Mouse (Mus musculus): Measurements from ENCODE around the gene Rab11fip3. TPM values are rescaled to one million over a fixed set of nuclear protein-coding genes. Genes with fewer than 3 reads are reported as not detected.

The Rab11fip3 gene
- total RNA-seq, 2 experiments from 2014 or later: 36.8 to 41.4 TPM

DNA sequence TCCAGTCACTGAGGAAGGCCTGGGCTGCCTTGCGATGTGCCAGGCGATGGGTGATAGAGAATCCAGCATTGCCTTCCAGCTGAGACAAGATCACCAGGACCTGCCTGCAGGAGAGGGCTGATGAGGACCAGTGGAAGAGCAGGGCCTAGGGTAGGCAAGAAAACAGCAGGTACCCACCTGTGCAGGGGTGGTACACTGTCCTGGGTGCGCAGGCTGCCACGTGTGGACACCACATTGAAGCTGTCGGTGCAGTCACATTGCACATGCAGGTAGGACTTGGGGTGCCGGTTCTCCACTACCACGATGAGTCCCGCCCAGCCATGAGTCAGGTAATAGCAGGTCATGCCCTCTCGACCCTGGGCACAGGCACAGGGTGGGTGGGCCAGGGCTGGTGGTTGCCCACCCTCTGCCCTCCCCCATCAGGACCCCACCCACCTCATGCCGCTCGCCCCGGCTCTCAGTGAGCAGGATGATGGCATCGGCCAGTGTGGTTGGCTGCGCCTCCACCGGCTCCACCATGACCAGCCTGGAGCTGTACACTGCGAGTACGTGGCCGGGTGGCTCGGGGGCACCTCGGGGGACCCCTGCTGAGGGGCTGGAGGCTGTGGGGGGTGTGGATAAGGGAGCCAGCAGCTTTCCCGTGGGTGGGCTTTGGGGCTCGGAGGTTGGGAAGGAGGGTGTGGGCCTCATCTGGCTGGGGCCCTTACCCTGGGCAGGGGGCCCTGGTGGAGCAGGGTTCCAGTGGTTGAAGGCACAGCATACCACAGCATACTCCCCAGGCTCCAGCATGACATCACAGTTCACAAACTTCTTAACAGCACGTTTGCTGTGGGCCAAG, 109.5 kb downstream of the Rab11fip3 start:
- DNase-seq (ENCODE audit: low spot score in 2 of 2): no peak

DNA sequence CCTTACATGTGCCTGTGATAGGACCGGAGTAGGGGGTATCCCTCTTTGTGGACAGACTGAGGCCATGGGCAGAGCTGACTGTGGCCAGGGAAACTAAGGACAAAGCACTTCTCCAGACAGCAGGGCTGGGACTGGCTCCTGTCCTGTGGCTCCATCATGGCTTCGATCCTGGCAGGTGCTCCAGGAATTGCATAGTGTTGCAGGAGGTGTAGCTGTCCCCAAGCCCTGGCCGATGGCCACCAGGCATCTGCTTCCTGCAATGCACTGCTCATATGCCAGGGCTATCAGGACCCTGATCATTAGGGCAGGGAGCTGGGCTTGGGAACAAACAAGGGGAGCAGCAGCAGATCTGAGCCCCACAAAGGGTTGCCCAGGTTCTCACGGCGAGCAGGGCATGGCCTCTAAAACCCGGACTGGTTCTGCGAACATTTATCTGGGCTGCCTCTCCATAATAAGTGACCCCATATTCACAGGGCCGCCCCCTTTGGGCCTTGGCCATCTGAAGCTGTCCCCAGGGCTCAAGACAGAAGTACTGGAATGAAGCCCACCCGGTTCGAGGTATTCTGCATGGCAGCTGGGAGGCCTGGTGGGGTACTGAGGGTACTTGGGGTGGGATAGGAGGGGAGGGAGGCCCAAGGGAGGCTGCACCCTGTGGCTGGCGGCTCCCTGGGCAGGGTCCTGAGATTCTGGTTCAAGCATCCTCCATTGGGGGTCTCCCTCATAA, 110.4 kb downstream of the Rab11fip3 start:
- DNase-seq (ENCODE audit: low spot score in 2 of 2): no peak

DNA sequence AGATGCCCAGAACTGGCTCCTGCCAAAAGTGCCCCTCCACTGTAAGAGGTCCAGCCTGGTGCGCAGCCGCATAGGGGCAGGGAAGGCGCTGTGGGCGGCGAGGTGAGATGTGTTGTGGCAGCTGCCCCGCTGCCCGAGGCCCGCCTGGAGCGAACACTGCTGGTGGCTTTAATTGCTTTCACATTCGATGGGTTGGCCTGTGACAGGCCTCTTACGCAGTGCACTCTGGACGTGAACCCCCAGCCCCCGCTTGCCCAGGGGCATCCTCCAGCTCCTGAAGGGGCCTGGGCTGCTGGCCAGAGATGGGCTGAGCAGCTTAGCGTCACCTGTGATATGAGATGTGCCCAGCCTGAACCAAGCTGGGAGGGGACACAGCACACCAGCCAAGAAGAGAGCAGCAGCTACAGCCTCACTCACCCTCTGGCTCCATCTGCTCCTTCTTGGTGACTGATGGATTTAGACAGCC, 111.7 kb downstream of the Rab11fip3 start:
- DNase-seq (ENCODE audit: low spot score in 2 of 2): no peak

GRCm38 (mm10) chr17:25956631-25957030, 112.7 kb downstream of the Rab11fip3 start:
- DNase-seq (ENCODE audit: low spot score in 2 of 2): no peak

- DNase-seq (ENCODE audit: low spot score in 2 of 2): no peak
Observed at GRCm38 (mm10) chr17:25956201-25956600, 113.2 kb downstream of the Rab11fip3 start.

DNA sequence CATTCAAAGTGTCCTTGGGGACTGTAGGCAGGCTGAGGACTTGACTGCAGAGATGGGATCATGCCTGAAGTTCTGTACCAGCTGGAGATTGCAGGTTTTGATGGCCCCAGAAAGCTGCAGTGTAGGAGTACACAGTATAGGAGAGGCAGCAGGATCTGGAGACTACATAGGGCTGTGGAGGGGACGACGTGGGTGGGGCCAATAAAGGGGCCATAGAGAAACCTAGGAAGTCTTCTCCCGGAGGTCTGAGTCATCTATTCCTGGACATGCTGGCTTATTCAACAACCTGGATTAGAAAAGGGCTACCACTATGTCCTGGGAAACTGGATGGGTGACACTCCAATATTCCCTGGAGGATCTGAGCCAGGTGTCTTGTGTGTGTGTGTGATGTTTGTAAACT, 113.6 kb downstream of the Rab11fip3 start:
- DNase-seq (ENCODE audit: low spot score in 2 of 2): no peak

DNA sequence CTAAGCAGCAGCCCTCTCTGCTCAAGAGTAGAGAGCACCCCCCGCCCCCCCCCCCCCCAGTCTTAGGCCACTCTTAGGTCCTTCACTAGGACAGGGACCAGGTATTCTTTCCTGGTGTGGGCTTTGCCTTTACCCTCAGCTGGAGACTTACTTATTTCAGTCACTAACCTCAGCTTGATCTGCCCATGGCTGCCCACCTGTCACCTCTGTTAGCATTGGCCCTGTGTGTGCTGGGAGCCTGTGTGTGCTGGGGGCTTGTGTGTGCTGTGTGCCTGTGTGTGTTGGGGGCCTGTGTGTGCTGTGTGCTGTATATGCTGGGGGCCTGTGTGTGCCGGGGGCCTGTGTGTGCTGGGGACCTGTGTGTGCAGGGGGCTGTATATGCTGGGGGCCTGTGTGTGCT, 114.7 kb downstream of the Rab11fip3 start:
- no peak for DNase-seq (ENCODE audit: low spot score in 2 of 2)

- no peak for DNase-seq (ENCODE audit: low spot score in 2 of 2)
Observed at GRCm38 (mm10) chr17:25953161-25953560, 116.2 kb downstream of the Rab11fip3 start.

- no peak for DNase-seq (ENCODE audit: low spot score in 2 of 2)
Observed at GRCm38 (mm10) chr17:25951803-25952623, 117.3 kb downstream of the Rab11fip3 start, which contains the start of gene A930017K11Rik. Gene A930017K11Rik, minus strand, starts transcription at chr17:25952565.

DNA sequence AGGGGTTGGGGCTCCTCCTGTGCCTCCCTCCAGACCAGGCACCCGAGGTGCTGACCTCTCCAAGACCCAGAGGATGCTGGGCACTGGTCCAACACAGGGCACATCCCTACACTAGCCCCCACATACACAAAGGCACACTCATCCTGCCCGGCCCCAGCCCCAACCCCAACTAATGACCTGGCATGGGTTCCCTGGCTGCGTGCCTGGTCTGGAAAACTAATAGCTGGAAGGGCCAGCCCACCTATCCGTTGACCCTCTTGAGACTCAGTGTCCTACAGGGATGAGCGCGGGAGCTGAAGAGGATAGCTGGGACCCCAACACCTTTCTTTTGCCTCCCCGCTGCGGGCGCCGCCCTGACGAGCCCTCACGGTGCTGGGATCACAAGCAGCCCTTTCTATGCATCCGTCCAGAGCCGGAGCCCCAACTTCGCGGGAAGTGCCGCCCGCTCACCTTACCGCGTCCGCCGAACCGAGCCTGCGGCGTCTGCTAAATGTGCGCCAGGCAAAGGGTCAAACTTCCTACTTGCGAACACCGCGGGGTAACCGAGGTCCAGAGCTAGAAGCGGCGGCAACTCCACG, 118.0 kb downstream of the Rab11fip3 start:
- no peak for DNase-seq (ENCODE audit: low spot score in 2 of 2)

DNA sequence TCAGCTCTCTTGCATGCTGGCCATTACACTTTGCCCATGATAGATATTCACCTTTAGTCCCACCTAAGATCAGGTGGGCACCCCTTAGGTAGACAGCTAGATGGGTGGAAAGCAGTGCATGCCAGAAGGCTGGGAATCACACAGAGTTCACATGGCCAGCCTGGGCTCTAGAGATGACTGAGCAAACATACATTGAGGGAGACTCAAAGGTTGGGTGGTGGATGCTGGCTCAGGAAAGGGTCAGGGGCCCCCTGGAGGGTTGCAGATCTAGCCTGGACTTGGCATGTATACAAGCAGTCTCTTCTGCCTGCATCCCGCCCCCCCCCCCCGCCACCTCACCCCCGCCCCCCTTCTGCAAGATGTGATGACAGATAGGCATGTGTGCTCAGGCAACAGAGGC, 118.6 kb downstream of the Rab11fip3 start:
- no peak for DNase-seq (ENCODE audit: low spot score in 2 of 2)

DNA sequence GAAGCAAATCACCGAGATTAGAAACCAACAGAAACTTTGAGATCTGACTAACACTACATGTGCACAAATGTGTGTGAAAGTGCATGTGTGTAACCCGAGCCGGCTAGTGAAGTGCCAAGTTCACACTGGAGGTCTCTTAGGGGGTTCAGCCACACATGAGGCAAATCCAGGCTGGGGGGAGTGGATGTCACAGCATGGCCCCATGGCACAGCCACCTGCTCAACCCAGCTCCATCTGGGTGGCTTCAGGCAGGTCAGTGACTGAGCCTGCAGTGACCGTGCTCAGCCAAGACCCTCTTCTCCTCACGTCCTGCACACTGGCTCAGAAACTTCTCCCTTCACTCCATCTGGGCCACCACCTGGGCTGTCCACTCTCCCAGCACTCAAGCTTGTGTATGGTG, 119.4 kb downstream of the Rab11fip3 start:
- DNase-seq (ENCODE audit: low spot score in 2 of 2): no peak

DNA sequence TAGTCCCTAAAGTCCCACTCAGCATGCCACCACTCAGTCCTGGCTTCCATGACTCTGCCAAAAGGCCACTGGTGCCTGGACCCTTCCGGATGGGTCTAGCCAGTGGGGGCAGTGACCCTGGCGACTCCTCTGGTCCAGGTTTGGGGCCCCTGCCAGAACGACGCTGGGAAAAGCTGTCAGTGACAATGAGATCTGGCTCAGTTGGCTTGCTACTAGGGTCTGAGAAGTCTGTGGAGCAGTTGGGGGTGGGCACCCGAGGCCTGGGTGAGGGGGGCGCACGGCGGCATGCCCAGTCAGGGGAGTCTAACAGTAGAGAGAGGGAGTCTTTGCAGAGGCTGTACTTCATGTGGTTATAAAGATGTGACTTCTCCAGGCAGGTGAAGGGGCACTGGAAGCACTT, 121.3 kb downstream of the Rab11fip3 start:
- DNase-seq (ENCODE audit: low spot score in 2 of 2): no peak

DNA sequence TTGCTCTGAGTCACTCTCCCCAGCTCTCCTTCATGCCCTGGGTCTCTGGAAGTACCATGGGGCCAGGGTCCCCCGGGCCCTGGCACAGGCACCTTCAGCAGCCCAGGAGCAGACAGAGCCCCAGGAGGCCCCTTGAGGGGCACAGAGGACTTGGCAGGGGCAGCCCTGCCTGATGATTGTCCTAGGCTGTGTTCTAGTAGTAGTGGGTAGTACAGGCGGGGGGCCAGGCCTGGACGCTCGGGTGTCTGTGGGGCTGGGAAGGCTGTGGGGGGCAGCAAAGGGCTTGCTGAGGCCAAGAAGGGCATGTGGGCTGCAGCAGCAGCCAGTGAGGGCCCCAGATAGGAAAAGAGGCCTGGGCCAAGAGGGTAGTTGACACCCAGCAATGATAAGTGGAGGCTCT, 121.8 kb downstream of the Rab11fip3 start:
- no peak for DNase-seq (ENCODE audit: low spot score in 2 of 2)

DNA sequence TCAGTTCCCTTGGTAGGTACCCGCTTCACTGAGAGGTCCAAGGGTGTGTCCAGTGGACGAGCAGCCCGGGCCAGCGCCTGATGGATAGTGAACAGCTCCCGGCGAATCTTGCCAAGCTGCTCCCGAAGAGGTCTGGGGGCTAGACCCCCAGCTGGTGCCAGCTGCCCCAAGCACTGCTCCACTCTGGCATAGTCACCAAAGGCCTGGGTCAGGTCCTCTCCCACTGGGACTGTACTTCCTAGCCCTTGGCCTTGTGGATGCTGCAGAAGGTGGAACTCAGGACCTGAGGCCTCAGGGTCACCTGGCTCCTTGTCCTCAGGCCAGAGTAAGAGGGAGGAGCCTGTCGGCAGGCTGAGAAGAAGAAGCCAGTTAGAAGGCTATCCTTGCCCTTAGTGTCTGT, 122.5 kb downstream of the Rab11fip3 start:
- no peak for DNase-seq (ENCODE audit: low spot score in 2 of 2)

GRCm38 (mm10) chr17:25946349-25946748, 123.0 kb downstream of the Rab11fip3 start:
- no peak for DNase-seq (ENCODE audit: low spot score in 2 of 2)

GRCm38 (mm10) chr17:25945517-25946155, 123.7 kb downstream of the Rab11fip3 start:
- DNase-seq (ENCODE audit: low spot score in 2 of 2): no peak

- DNase-seq (ENCODE audit: low spot score in 2 of 2): no peak
Observed at GRCm38 (mm10) chr17:25944366-25945163, 124.8 kb downstream of the Rab11fip3 start, which contains the start of the genes Pigq and Nhlrc4. Gene Pigq, minus strand, starts transcription at chr17:25944936. Gene Nhlrc4, minus strand, starts transcription at chr17:25944961.

GRCm38 (mm10) chr17:25943769-25944168, 125.6 kb downstream of the Rab11fip3 start:
- no peak for DNase-seq (ENCODE audit: low spot score in 2 of 2)

GRCm38 (mm10) chr17:25943221-25943620, 126.1 kb downstream of the Rab11fip3 start:
- no peak for DNase-seq (ENCODE audit: low spot score in 2 of 2)
